Mouse (Mus musculus) gastrocnemius, adult 2 months (tissue): ENCODE results near the gene Klhl18. TPM values are rescaled to one million over a fixed set of nuclear protein-coding genes. Genes with fewer than 3 reads are reported as not detected.

Experiments
- DNase-seq: peaks from one replicate; pipeline ENCODE4 v3.0.0; 2022
- H3K27ac ChIP-seq: fragments of 200-600 bp; 2 replicates; pipeline ENCODE4 v1.8.1; 2022; ENCODE audit warnings: mild to moderate bottlenecking
- H3K4me3 ChIP-seq: fragments of 200-600 bp; 2 replicates; pipeline ENCODE4 v1.8.1; 2022; ENCODE audit warnings: mild to moderate bottlenecking, moderate library complexity
- CTCF ChIP-seq: fragments of 200-600 bp; IDR thresholded peaks from 2 replicates; pipeline ENCODE4 v1.8.1; 2022; ENCODE audit warnings: antibody characterized with exemption, mild to moderate bottlenecking, moderate library complexity
- intact Hi-C: fragments of 180-260 bp; cut with DNase I; formaldehyde crosslinking; loops from one replicate; pipeline ENCODE4 v1.15.1; 2025
- total RNA-seq, 2 experiments: library from RNA; stranded (reverse); gene quantifications; 2 replicates each; pipeline ENCODE4 v1.2.3; 2021

Klhl18 gene
- total RNA-seq, 2 experiments from 2014 or later, result 7.2 to 8.6 TPM

- DNase-seq, result no peak
- Histone ChIP-seq H3K4me3 (no peak overlapping the region), H3K27ac (peak overlapping the region; percentile 40; the same call in 1 of the 2 replicates)
- TF ChIP-seq CTCF, result no peak
- intact Hi-C loops, result no loop called here
Observed at GRCm38 (mm10) chr9:110459145-110459727, 17.3 kb downstream of the Klhl18 start.

- no peak overlapping the region for H3K4me3 ChIP-seq
Observed at GRCm38 (mm10) chr9:110457926-110458325, 18.6 kb downstream of the Klhl18 start.

GRCm38 (mm10) chr9:110452523-110452922, 24.0 kb downstream of the Klhl18 start:
- no peak for TF ChIP-seq CTCF
- H3K4me3 ChIP-seq, result no peak overlapping the region
- DNase-seq, result no peak
- H3K27ac ChIP-seq, result no peak overlapping the region
- intact Hi-C loops, result no loop called here

More at GRCm38 (mm10) chr9:110457926-110458325, 18.6 kb downstream of the Klhl18 start:
- no peak for DNase-seq
- intact Hi-C loops, result no loop called here
- H3K27ac ChIP-seq, result no peak overlapping the region
- TF ChIP-seq CTCF, result no peak

- Histone ChIP-seq H3K27ac (no peak overlapping the region), H3K4me3 (no peak overlapping the region)
- TF ChIP-seq CTCF, result peak; percentile 76
- intact Hi-C loops, result loop anchor here (2.0 kb wide), 3 partner anchors 182 to 332 kb away; no protein-coding TSS in a partner anchor
- DNase-seq, result peak; percentile 78
Observed at GRCm38 (mm10) chr9:110448857-110449617, 27.5 kb downstream of the Klhl18 start.

GRCm38 (mm10) chr9:110448356-110448755, 28.1 kb downstream of the Klhl18 start:
- Histone ChIP-seq H3K4me3 (no peak overlapping the region), H3K27ac (no peak overlapping the region)
- DNase-seq, result no peak
- intact Hi-C loops, result loop anchor here (2.0 kb wide), 3 partner anchors 182 to 332 kb away; no protein-coding TSS in a partner anchor
- no peak for TF ChIP-seq CTCF

- no peak for TF ChIP-seq CTCF
- Histone ChIP-seq H3K4me3 (no peak overlapping the region), H3K27ac (no peak overlapping the region)
- no peak for DNase-seq
- intact Hi-C loops, result no loop called here
Observed at GRCm38 (mm10) chr9:110440559-110440958, 35.9 kb downstream of the Klhl18 start.

GRCm38 (mm10) chr9:110440049-110440448, 36.4 kb downstream of the Klhl18 start:
- Histone ChIP-seq H3K27ac (no peak overlapping the region), H3K4me3 (no peak overlapping the region)
- TF ChIP-seq CTCF, result no peak
- no peak for DNase-seq
- intact Hi-C loops, result no loop called here

GRCm38 (mm10) chr9:110436041-110436440, 40.5 kb downstream of the Klhl18 start:
- DNase-seq, result no peak
- intact Hi-C loops, result no loop called here
- no peak overlapping the region for H3K27ac ChIP-seq

GRCm38 (mm10) chr9:110433045-110433444, 43.4 kb downstream of the Klhl18 start:
- intact Hi-C loops, result no loop called here
- no peak for TF ChIP-seq CTCF
- DNase-seq, result no peak
- Histone ChIP-seq H3K27ac (no peak overlapping the region), H3K4me3 (no peak overlapping the region)

More at GRCm38 (mm10) chr9:110436041-110436440, 40.5 kb downstream of the Klhl18 start:
- TF ChIP-seq CTCF, result no peak
- H3K4me3 ChIP-seq, result no peak overlapping the region

GRCm38 (mm10) chr9:110431241-110431640, 45.3 kb downstream of the Klhl18 start:
- intact Hi-C loops, result no loop called here
- no peak for TF ChIP-seq CTCF
- no peak for DNase-seq
- no peak overlapping the region for H3K27ac ChIP-seq
- no peak overlapping the region for H3K4me3 ChIP-seq

- intact Hi-C loops, result no loop called here
- Histone ChIP-seq H3K27ac (no peak within 1 kb of the TSS), H3K4me3 (no peak within 1 kb of the TSS)
- no peak for TF ChIP-seq CTCF
- no peak for DNase-seq
Observed at GRCm38 (mm10) chr9:110419511-110420112, 56.9 kb downstream of the Klhl18 start, which contains the start of gene Ngp. Gene Ngp, plus strand, starts transcription at chr9:110419747.

- no peak overlapping the region for H3K27ac ChIP-seq
- H3K4me3 ChIP-seq, result no peak overlapping the region
- intact Hi-C loops, result loop anchor here (5.0 kb wide), 1 partner anchor 459 kb away; no protein-coding TSS in a partner anchor
- TF ChIP-seq CTCF, result peak; percentile 42
- no peak for DNase-seq
Observed at GRCm38 (mm10) chr9:110413785-110414184, 62.7 kb downstream of the Klhl18 start.

- TF ChIP-seq CTCF, result no peak
- H3K27ac ChIP-seq, result no peak overlapping the region
- no peak for DNase-seq
- intact Hi-C loops, result loop anchor here (5.0 kb wide), 1 partner anchor 459 kb away; no protein-coding TSS in a partner anchor
- H3K4me3 ChIP-seq, result no peak overlapping the region
Observed at GRCm38 (mm10) chr9:110412926-110413325, 63.6 kb downstream of the Klhl18 start.
